Mouse (Mus musculus) megakaryocyte-erythroid progenitor cell, adult 5-6 weeks (primary cell): ENCODE measurements around the gene Kif20b. TPM values are rescaled to one million over a fixed set of nuclear protein-coding genes. Genes with fewer than 3 reads are reported as not detected.

Source experiments
- ATAC-seq: replicated peaks from 2 replicates; pipeline ENCODE4 v1.8.0; 2016; ENCODE audit warnings: mild to moderate bottlenecking, inconsistent platforms; ENCODE audit not compliant: severe bottlenecking, poor library complexity, low FRiP score, low TSS enrichment
- total RNA-seq, 2 experiments: library from RNA; stranded (forward) in 1 of 2; stranded (reverse) in 1 of 2; fragments of 200-1000, 215-1000 nt in 1 of 2; fragments of >200 nt in 1 of 2; fragmentation: Nextera tagmentation in 1 of 2; gene quantifications; 2 replicates each; pipeline ENCODE4 v1.2.3; 2014 to 2017

Kif20b gene
- total RNA-seq (2014; fragmentation: Nextera tagmentation) (100 and 118 TPM in 2 replicates), total RNA-seq (2017) (99.0 and 103 TPM in 2 replicates)

GRCm38 (mm10) chr19:34921652-34922602 is at the start of gene Kif20b:
Kif20b (plus strand) TSS chr19:34922361.
- peak; percentile 96 for ATAC-seq

- ATAC-seq: no peak
Measured at GRCm38 (mm10) chr19:34876676-34877075, 45.5 kb upstream of the Kif20b start.

- ATAC-seq: peak; percentile 87
Measured at GRCm38 (mm10) chr19:34877898-34878602, 44.1 kb upstream of the Kif20b start.

GRCm38 (mm10) chr19:34878603-34879541 is 43.3 kb upstream of the Kif20b start, which contains the start of gene Pank1:
Pank1 (minus strand) TSS chr19:34879455.
- ATAC-seq: peak; percentile 60

GRCm38 (mm10) chr19:34879624-34880023 is 42.5 kb upstream of the Kif20b start:
- no peak for ATAC-seq

- ATAC-seq: no peak
Measured at GRCm38 (mm10) chr19:34881160-34881559, 41.0 kb upstream of the Kif20b start.

- ATAC-seq: no peak
Measured at GRCm38 (mm10) chr19:34882443-34882842, 39.7 kb upstream of the Kif20b start.

GRCm38 (mm10) chr19:34883526-34884224 is 38.5 kb upstream of the Kif20b start:
- ATAC-seq: peak; percentile 66

GRCm38 (mm10) chr19:34886324-34886723 is 35.8 kb upstream of the Kif20b start:
- no peak for ATAC-seq

GRCm38 (mm10) chr19:34890981-34891380 is 31.2 kb upstream of the Kif20b start:
- no peak for ATAC-seq

- ATAC-seq: no peak
Measured at GRCm38 (mm10) chr19:34891590-34891989, 30.6 kb upstream of the Kif20b start.

GRCm38 (mm10) chr19:34895082-34895481 is 27.1 kb upstream of the Kif20b start:
- no peak for ATAC-seq

- no peak for ATAC-seq
Measured at GRCm38 (mm10) chr19:34897082-34897965, 24.8 kb upstream of the Kif20b start.

- no peak for ATAC-seq
Measured at GRCm38 (mm10) chr19:34898941-34899340, 23.2 kb upstream of the Kif20b start.

GRCm38 (mm10) chr19:34901266-34901665 is 20.9 kb upstream of the Kif20b start:
- no peak for ATAC-seq

- ATAC-seq: no peak
Measured at GRCm38 (mm10) chr19:34901735-34902134, 20.4 kb upstream of the Kif20b start.

- ATAC-seq: no peak
Measured at GRCm38 (mm10) chr19:34904032-34904431, 18.1 kb upstream of the Kif20b start.

- ATAC-seq: peak; percentile 55
Measured at GRCm38 (mm10) chr19:34905424-34905823, 16.7 kb upstream of the Kif20b start.
